Mouse (Mus musculus) lung, adult 10 weeks (tissue): Measurements from ENCODE around the gene Snx29. TPM values are rescaled to one million over a fixed set of nuclear protein-coding genes. Genes with fewer than 3 reads are reported as not detected.

Experiments
- polyA plus RNA-seq: library from polyadenylated mRNA; stranded (reverse); fragments of 350-450 nt; fragmentation: Illumina TruSeq; extraction: RNeasy Lipid Tissue Mini Kit (QIAGEN cat#74804); gene quantifications from one replicate; pipeline ENCODE4 v1.2.3, GENCODE M21; 2014; ENCODE audit warnings: low read depth, low replicate concordance; ENCODE audit not compliant: insufficient read depth

Snx29 gene
- 2.0 TPM for polyA plus RNA-seq

DNA sequence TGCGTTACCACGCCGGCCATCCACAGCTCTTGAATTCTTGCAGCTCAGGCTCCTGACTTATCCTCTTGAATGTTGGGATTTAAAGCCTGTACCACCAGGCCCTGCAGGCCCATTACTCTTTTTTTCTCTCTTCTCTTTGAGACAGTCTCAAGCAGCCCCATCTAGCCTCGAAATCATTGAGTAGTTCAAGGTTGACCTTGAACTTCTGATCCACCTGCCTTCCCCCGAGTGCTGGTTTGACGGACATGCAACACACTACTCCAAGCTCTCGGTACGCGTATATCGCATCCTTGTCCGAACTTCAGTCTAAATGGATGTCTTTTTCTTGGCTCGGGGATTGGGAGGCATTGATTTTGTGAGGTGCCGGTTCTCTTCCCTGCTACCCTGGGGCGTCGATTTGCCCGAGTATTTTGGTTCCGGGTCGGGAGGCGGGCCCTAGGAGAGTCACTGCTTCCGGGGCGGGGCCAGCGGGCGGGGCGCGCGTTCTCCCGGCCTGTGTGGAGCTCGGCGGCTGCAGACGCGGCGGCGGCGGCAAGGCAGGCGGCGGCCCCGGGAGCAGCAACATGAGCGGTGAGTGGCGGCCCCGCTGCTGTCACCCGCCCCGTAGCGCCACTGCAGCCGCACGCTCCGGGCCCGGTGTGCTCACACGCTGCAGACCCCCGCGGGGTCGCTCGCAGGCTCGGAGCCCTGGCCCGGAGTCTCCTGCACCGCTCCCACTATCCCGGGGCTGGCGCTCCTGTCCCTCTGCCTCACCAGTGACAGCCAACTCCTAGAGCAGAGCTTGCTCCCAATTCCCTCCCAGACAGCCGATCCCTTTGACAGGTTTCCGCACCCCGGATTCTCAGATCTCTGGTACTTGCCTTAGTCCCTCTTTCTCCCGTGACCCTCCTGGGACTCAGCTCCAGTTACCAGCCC, at the start of gene Snx29:
Gene Snx29, plus strand, starts transcription at position 500 of the 915 bp plus-strand sequence.

DNA sequence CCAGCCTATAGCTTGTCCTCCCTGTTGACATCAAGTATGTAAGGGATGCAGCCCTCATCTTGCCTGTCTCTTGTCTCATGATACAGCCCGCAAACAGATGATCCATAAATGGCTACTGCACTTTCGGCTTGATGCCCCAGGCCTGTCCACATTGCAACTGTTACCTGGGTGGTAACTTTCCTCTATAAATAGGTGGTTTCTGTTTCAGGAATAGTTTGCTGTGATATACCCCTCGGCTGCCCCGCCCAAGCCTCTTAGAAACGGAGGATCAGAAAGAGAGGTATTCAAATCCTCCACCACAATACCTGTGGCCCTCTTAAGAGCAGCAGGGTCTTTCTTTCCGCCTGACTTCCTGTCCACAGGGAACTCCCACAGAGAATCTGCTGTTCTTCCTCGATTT, 9.2 kb upstream of the Snx29 start, which contains the start of gene Tnfrsf17:
Gene Tnfrsf17, plus strand, starts transcription at position 301 of the 400 bp plus-strand sequence.

Other genes starting within 250 kb of the Snx29 start
- 12.6 TPM for gene Txndc11, start 188.3 kb upstream of the Snx29 start, polyA plus RNA-seq
- 44.2 TPM for gene Zc3h7a, start 146.5 kb upstream of the Snx29 start, polyA plus RNA-seq
- gene Rsl1d1, start 119.6 kb upstream of the Snx29 start, polyA plus RNA-seq, result 38.8 TPM
- gene Gspt1, start 68.6 kb upstream of the Snx29 start, polyA plus RNA-seq, result 42.4 TPM
- 0.64 TPM for gene Tnfrsf17, start 9.1 kb upstream of the Snx29 start, polyA plus RNA-seq